In the genomic region with DNA sequence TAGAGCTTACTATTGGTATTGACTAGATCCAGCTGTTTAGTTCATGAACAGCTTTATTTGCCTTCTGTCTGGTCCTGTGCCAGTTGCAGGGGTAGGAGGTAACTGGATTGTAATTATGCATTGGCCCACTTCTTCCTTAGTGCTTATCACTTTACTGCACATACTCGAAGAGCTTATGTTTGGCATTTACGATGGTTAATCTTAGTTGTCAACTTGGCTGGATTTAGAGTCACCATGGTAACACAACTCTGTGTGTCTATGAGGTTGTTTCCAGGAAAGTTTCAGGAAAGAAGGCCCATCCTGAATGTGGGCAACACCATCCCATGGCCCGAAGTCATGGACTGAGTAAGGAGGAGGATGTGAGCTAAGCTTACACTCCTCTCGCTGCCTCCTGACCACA, we compare ENCODE assay signal across 20 mouse cellular contexts. TPM values are rescaled to one million over a fixed set of nuclear protein-coding genes. Genes with fewer than 3 reads are reported as not detected.
"Had no signal": no experiment of that assay in that cellular context is flagged by ENCODE, and none has a peak within 500 bp of the region (broad histone marks: within the 10 kb centered on the region; RNA-seq: fewer than 3 reads in every experiment).

No protein-coding gene starts in this region.

- H3K9ac ChIP-seq: lung, embryonic 15.5 days; midbrain, embryonic 13.5 days; midbrain, embryonic 15.5 days; neural tube, embryonic 12.5 days; stomach, embryonic 15.5 days had no signal

- H3K27ac ChIP-seq: lung, embryonic 15.5 days; macrophage; midbrain, embryonic 13.5 days; midbrain, embryonic 15.5 days; neural tube, embryonic 12.5 days; stomach, embryonic 15.5 days; stomach, postnatal 0 days had no signal

- H3K36me3 ChIP-seq: lung, embryonic 15.5 days; midbrain, embryonic 13.5 days; midbrain, embryonic 15.5 days; neural tube, embryonic 12.5 days; stomach, embryonic 15.5 days had no signal

- H3K4me3 ChIP-seq: lung, embryonic 15.5 days; megakaryocyte, embryonic 14.5 days; midbrain, embryonic 13.5 days; midbrain, embryonic 15.5 days; neural tube, embryonic 12.5 days; stomach, embryonic 15.5 days had no signal

- ATAC-seq: lung, postnatal 0 days; midbrain, embryonic 13.5 days; midbrain, embryonic 15.5 days had no signal

- H3K4me2 ChIP-seq: lung, embryonic 15.5 days; midbrain, embryonic 11.5 days; midbrain, embryonic 13.5 days; midbrain, embryonic 15.5 days; neural tube, embryonic 12.5 days; stomach, embryonic 15.5 days had no signal

- H3K27me3 ChIP-seq: lung, embryonic 15.5 days; megakaryocyte, embryonic 14.5 days; midbrain, embryonic 13.5 days; midbrain, embryonic 15.5 days; neural tube, embryonic 12.5 days; stomach, embryonic 15.5 days had no signal

- DNase-seq: lung, adult 2 months; lung, postnatal 14 days; lung, postnatal 36 days; right cerebral cortex, postnatal 25 days; thymus, adult 2 months; thymus, postnatal 25 days; thymus, postnatal 4 days had no signal

- H3K4me1 ChIP-seq: lung, embryonic 15.5 days; midbrain, embryonic 13.5 days; midbrain, embryonic 15.5 days; neural tube, embryonic 12.5 days had no signal

- H3K9me3 ChIP-seq: lung, embryonic 15.5 days; megakaryocyte, embryonic 14.5 days; midbrain, embryonic 13.5 days; midbrain, embryonic 15.5 days; neural tube, embryonic 12.5 days; stomach, embryonic 15.5 days had no signal

RNA-seq across cellular contexts. Expression of a gene that starts 38.5 kb away (rescaled TPM):
- total RNA-seq: megakaryocyte progenitor cell, adult 5-6 weeks; monocyte, adult 5-6 weeks; neutrophil, adult 5-6 weeks had no signal
- polyA plus RNA-seq: macrophage had no signal
